13 mouse cellular contexts compared by ENCODE assay signal in the genomic region with DNA sequence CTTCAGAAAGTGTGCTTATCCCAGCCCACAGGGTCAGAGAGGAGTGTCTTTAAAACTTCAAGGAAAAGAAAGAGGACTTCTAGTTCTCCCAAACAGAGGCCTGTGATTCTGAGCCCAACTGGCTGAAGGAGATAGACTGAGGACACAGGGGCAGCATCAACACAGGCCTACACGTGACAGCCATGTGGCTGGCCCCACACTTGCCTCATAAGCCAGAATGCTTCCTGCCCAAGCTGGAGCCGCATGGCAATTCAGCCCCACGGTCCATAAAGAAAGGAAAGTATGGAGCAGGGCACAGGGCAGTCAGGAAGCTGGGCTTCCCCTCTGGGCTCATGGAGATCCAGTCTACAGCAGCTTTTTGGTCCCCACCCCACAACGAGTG.
A peak's percentile ranks its signal among the peaks of the same experiment; 100 is the strongest.
DNase-seq lines count a peak whose midpoint lies in the region; ATAC-seq lines count a peak whose summit lies in the region.
"Had no signal": no experiment of that assay in that cellular context is flagged by ENCODE, and none has a peak within 500 bp of the region (broad histone marks: within the 10 kb centered on the region; RNA-seq: fewer than 3 reads in every experiment).

No protein-coding gene starts in this region.

- peak overlapping the region; percentile 12; the same call in 1 of the 2 replicates for H3K27ac ChIP-seq in intestine, embryonic 16.5 days (ENCODE audit: low read length)
- no peak overlapping the region for H3K27ac ChIP-seq in intestine, embryonic 15.5 days
- H3K27ac ChIP-seq in neural tube, embryonic 14.5 days (ENCODE audit: low read depth, low read length), result 0 out of 2 replicates have a peak overlapping the region, but pooled peaks have one; percentile 35
- H3K27ac ChIP-seq in neural tube, embryonic 15.5 days (replicated peaks), result no peak overlapping the region
- H3K27ac ChIP-seq in hindbrain, embryonic 15.5 days (replicated peaks), result peak overlapping the region; percentile 46; the same call in 1 of the 2 replicates
- H3K27ac ChIP-seq: liver, embryonic 15.5 days had no signal

- 51% methylated on average over 4 of the region's 4 CpGs for WGBS in intestine, embryonic 16.5 days
- 50% methylated on average over 4 of the region's 4 CpGs for WGBS in intestine, embryonic 15.5 days
- 60% methylated on average over 4 of the region's 4 CpGs for WGBS in neural tube, embryonic 14.5 days
- WGBS in neural tube, embryonic 15.5 days, result 52% methylated on average over 4 of the region's 4 CpGs
- 63% methylated on average over 4 of the region's 4 CpGs for WGBS in hindbrain, embryonic 15.5 days

- peaks cover 18% of the 10 kb centered on the region for H3K4me1 ChIP-seq in intestine, embryonic 16.5 days (ENCODE audit: control insufficient read depth, insufficient read depth, low read length)
- H3K4me1 ChIP-seq in intestine, embryonic 15.5 days (replicated peaks), result peaks cover 17% of the 10 kb centered on the region
- peaks cover 25% of the 10 kb centered on the region for H3K4me1 ChIP-seq in neural tube, embryonic 14.5 days (ENCODE audit: control insufficient read depth, insufficient read depth, low read length)
- H3K4me1 ChIP-seq in neural tube, embryonic 15.5 days, result peaks cover 40% of the 10 kb centered on the region
- H3K4me1 ChIP-seq in hindbrain, embryonic 15.5 days (replicated peaks), result peaks cover 46% of the 10 kb centered on the region

- H3K36me3 ChIP-seq in intestine, embryonic 16.5 days (ENCODE audit: control insufficient read depth, insufficient read depth, low read length), result peaks cover 6% of the 10 kb centered on the region; the same call in 1 of the 2 replicates
- H3K36me3 ChIP-seq in intestine, embryonic 15.5 days, result 0 out of 2 replicates have a peak, but pooled peaks cover 5% of the 10 kb centered on the region
- peaks cover 8% of the 10 kb centered on the region; the same call in 1 of the 2 replicates for H3K36me3 ChIP-seq in neural tube, embryonic 14.5 days (ENCODE audit: control insufficient read depth, insufficient read depth, low read length)
- peaks cover 10% of the 10 kb centered on the region for H3K36me3 ChIP-seq in neural tube, embryonic 15.5 days
- peaks cover 8% of the 10 kb centered on the region for H3K36me3 ChIP-seq in hindbrain, embryonic 15.5 days

- H3K4me2 ChIP-seq in intestine, embryonic 16.5 days (ENCODE audit: low read depth, low read length), result no peak overlapping the region
- H3K4me2 ChIP-seq in intestine, embryonic 15.5 days (replicated peaks), result no peak overlapping the region
- H3K4me2 ChIP-seq in neural tube, embryonic 14.5 days (ENCODE audit: low read depth, low read length), result no peak overlapping the region
- H3K4me2 ChIP-seq in neural tube, embryonic 15.5 days, result no peak overlapping the region
- H3K4me2 ChIP-seq in hindbrain, embryonic 15.5 days, result no peak overlapping the region
- H3K4me2 ChIP-seq: heart, embryonic 15.5 days; liver, embryonic 15.5 days had no signal

- DNase-seq in urinary bladder, postnatal 10 days (ENCODE audit: low spot score), result no peak
- no peak for DNase-seq in lung, postnatal 36 days
- DNase-seq: adrenal gland, postnatal 36 days; gastrocnemius, postnatal 36 days; right cerebral cortex, adult 18-20 months had no signal

- H3K27me3 ChIP-seq in intestine, embryonic 16.5 days (replicated peaks; ENCODE audit: control insufficient read depth, insufficient read depth, low read length), result no peaks in the 10 kb centered on the region
- H3K27me3 ChIP-seq in intestine, embryonic 15.5 days (replicated peaks), result no peaks in the 10 kb centered on the region
- no peaks in the 10 kb centered on the region for H3K27me3 ChIP-seq in neural tube, embryonic 14.5 days (ENCODE audit: control insufficient read depth, insufficient read depth, low read length)
- H3K27me3 ChIP-seq in neural tube, embryonic 15.5 days (replicated peaks), result no peaks in the 10 kb centered on the region
- no peaks in the 10 kb centered on the region for H3K27me3 ChIP-seq in hindbrain, embryonic 15.5 days
- H3K27me3 ChIP-seq: heart, embryonic 15.5 days; liver, embryonic 15.5 days had no signal

- H3K9ac ChIP-seq in intestine, embryonic 16.5 days (ENCODE audit: low read depth, low read length), result no peak overlapping the region
- H3K9ac ChIP-seq in intestine, embryonic 15.5 days, result no peak overlapping the region
- no peak overlapping the region for H3K9ac ChIP-seq in neural tube, embryonic 14.5 days (replicated peaks; ENCODE audit: low read depth, low read length)
- no peak overlapping the region for H3K9ac ChIP-seq in neural tube, embryonic 15.5 days (replicated peaks)
- no peak overlapping the region for H3K9ac ChIP-seq in hindbrain, embryonic 15.5 days
- H3K9ac ChIP-seq: heart, embryonic 15.5 days; liver, embryonic 15.5 days had no signal

- no peak overlapping the region for H3K4me3 ChIP-seq in intestine, embryonic 16.5 days (ENCODE audit: low read length)
- no peak overlapping the region for H3K4me3 ChIP-seq in intestine, embryonic 15.5 days (replicated peaks)
- H3K4me3 ChIP-seq in neural tube, embryonic 14.5 days (ENCODE audit: low read depth, low read length), result no peak overlapping the region
- H3K4me3 ChIP-seq in neural tube, embryonic 15.5 days (replicated peaks), result no peak overlapping the region
- H3K4me3 ChIP-seq in hindbrain, embryonic 15.5 days, result no peak overlapping the region
- H3K4me3 ChIP-seq: heart, embryonic 15.5 days; liver, embryonic 15.5 days had no signal

- H3K9me3 ChIP-seq in intestine, embryonic 16.5 days (ENCODE audit: control insufficient read depth, low read length), result no peaks in the 10 kb centered on the region
- no peaks in the 10 kb centered on the region for H3K9me3 ChIP-seq in intestine, embryonic 15.5 days
- H3K9me3 ChIP-seq in neural tube, embryonic 14.5 days (ENCODE audit: control insufficient read depth, low read length), result no peaks in the 10 kb centered on the region
- H3K9me3 ChIP-seq in neural tube, embryonic 15.5 days (replicated peaks), result no peaks in the 10 kb centered on the region
- no peaks in the 10 kb centered on the region for H3K9me3 ChIP-seq in hindbrain, embryonic 15.5 days
- H3K9me3 ChIP-seq: heart, embryonic 15.5 days; liver, embryonic 15.5 days had no signal

- ATAC-seq in intestine, embryonic 16.5 days, result no peak
- ATAC-seq in intestine, embryonic 15.5 days, result no peak
- no peak for ATAC-seq in neural tube, embryonic 14.5 days (ENCODE audit: low read depth)
- ATAC-seq in neural tube, embryonic 15.5 days (ENCODE audit: low FRiP score), result no peak
- no peak for ATAC-seq in hindbrain, embryonic 15.5 days (ENCODE audit: low FRiP score, low read depth)
- ATAC-seq: intestine, postnatal 0 days had no signal

Comparison
In these comparisons a context has a peak if more than half of its experiments do, and no peak if none do; other contexts are left out.
1. H3K27ac ChIP-seq: peak in intestine, embryonic 16.5 days (single experiment), neural tube, embryonic 14.5 days (single experiment) and hindbrain, embryonic 15.5 days (single experiment); none in intestine, embryonic 15.5 days (single experiment) and neural tube, embryonic 15.5 days (single experiment).